Mouse (Mus musculus) adrenal gland, adult (tissue): ENCODE data around the gene Becn1.
"Not testable (repeated sequence)": the region's sequence is repeated elsewhere in the genome, so short reads cannot be mapped to it uniquely, and the experiment has no call there.

ENCODE experiments used
- DNase-seq, 2 experiments: peaks; one replicate each; pipeline ENCODE4 v3.0.0; 2022 to 2023; ENCODE audit warnings: low spot score in 1 of 2; ENCODE audit not compliant: inconsistent age in 2 of 2

Gene Becn1

DNA sequence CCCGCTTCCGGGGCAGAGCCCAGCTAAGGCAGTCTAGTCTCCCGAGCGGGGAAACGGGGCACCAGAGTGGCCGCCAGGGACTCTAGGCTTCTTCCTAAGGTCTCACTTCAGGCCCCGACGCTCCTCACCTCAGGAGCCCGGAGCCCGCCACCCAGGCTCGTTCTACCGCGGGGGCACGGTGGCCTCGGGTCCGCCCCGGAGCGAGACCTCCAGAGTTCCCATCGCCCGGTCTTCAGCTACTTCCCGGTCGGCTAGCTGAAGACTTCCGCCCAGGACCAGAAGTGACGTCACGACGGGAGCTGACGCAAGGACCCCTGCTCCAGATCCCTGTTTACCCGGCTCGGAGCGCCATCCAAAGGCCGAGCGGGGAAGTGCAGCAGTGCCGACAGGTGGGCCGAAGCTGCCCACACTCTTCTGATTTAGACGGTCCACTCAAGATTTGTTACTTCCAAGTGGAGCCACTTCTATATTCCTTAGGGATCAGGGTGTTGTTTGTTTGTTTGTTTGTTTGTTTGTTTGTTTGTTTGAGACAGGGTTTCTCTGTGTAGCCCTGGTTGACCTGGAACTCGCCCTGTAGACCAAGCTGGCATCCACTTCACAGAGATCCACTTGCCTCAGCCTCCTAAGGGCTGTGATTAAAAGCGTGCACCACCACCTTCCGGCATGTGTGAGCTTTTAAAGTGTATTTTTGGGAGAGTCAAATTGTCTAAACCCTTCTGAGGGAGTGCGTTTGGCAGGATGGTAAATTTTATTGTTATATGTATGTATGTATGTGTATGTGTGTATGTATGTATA is at the start of gene Becn1:
TSS of gene Becn1 (minus strand) at position 283 of the 795 bp plus-strand sequence.
- DNase-seq, result peak; percentile 95 to 98

DNA sequence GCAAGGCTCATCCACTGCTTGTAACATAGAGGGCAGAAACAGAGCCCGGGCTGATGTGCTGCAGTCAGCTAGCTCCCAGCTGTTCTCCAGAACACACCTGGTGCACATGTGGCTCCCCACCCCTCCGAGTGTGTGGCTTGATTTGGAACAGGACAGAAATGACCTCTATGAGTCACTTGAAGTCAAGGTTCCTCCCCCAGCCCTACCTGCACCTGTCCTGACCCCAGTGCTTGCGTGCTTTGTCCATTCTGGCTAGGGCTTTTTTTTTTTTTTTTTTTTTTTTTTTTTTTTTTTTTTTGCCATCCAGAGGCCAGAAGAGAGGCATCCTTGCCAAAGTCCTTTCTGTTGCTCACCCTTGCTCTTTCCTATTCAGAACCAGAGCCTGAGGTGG is 49.6 kb upstream of the Becn1 start:
- DNase-seq, result no peak

DNA sequence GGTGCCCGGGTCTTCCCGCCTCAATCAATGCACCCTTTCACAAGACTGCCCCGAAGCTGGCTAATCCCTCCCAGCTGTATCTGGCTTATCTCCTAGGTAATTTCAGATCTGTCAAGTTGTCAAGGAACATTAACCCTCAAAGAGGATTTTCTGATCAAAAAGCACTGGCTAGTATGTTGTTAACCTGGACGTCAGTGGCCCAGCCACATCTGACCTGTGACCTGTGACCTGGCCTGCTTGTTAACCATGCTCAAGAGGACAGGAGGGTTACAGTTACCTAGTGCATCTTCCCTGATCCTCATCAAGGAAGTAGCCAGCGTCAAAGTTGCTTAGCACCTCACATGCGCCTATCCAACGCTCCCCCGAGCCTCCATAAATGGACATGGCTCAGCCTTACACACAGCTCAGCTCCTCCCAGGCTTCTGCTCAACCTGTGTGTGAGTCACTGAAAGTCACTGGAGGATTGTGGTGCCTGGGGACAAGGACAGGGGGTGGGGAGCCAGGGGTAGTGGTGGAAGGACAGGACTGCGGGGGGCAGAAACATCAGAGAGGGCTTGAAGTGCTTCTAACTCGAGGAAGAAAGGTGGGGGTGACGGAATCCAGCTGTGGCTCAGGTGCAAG is 49.1 kb upstream of the Becn1 start:
- DNase-seq, result peak; percentile 44 to 77

DNA sequence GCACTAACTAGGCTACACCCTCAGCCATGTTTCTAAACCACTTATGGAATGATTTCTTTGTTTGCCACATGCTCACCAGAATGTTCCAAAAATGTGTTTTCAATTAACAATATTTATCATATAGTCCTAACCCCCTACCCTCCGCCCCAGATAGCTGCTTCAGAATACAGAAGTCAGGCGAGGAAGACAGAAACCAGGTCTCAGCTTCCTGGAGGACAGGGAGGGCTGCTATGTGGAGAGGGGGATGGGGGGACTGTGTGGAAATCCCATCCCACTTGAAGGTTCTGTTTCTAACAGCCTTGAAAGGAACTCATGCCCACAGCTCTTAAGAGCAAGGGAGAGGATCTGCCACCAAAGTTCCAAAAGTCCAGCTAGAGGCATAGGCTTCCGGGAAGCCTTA is 47.1 kb upstream of the Becn1 start:
- no peak for DNase-seq

DNA sequence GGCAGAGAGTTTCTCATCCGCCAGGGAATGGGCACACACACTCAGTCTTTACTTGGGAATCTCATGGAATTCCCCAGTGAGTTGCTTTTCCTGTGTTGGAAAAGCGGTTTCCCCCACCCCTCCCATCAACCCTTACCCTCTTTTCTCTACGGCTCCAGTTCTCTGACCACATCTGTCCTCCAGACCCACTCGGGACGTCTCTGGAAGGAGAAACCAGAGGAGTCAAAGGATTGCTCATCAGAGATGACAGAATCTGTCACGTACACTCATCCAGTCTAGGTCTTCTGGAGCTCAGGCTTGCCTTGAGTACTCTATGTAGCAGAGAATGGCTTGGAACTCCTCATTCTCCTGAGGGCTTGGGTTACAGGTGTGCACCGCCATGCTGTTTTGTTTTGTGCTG is 46.7 kb upstream of the Becn1 start:
- DNase-seq, result no peak

DNA sequence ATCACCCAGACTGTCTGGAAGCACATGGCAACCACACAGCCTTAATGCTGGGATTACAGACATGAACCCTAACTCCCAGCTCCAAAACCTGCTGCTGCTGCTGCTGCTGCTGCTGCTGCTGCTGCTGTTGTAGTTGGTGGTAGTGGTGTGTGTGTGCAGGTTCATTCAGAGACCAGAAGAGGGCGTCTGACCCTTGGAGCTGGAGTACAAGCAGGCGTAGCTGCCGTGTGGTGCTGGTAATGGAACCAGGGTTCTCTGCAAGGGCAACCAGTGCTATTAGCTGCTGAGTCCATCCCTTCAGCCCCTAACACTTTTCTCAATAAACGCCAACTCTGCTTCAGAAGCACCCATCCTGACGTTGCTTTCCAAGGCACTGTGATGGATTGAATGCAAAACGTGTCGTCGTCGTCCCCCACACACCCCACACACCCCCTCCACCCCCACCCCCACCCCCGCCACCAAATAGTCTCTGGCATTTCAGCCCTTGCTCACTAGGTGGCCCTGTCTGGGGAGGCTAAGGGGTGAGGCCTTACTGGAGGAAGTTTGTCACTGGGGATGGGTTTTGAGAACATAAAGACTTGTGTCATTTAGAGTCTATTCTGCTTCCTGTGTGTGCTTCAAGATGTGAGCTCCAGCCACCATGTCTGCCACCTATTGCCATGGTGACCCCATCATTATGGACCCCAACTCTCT is 45.1 kb upstream of the Becn1 start:
- no peak for DNase-seq

DNA sequence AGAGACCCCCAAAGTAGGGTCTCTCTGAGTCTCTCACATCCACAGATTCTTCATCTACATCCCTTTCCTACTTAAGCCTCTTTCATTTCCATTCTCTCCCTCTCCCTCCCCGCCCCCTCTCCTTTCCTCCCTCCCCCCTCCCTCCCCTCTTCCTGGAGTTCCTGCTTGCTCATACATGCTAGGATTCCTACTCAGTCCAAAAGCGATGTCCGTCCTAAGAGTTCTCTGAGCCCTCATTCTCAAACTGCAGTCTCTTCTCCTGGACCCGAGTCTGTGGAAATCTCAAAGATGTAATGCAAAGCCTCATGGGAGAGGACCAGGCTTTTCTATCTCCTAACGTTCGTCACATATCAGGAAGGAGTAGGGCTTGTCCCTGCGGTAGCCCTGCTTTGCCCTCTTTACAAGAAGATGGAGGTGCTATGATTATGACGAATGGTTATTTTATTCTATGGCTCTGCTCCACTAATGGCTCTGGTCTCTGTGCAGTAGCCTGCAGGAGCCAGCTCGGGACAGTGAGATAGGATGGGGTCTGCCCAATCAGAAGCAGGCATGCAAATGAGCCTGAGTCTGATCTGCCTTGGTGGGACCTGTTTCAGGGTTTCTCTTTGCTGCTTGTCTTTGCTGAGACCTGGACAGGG is 36.2 kb upstream of the Becn1 start:
- peak in 1 of 2 experiments; percentile 45 for DNase-seq

DNA sequence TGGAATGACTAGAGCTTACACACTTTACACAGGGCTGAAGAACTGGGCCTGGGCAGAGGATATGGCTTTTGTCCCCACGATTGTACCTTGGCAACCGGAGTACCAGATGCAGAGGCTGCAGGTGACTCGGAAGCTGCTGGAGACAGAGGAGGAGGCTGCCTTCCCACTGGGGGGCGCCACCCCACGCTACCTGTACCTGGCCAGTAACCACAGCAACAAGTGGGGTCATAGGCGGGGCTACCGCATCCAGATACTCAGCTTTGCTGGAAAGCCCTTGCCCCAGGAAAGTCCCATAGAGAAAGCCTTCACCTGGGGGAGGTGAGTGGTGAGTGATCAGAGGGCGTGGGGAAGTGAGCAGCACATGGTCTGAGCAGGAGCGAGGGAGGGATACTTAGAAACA is 33.6 kb upstream of the Becn1 start:
- DNase-seq, result no peak

DNA sequence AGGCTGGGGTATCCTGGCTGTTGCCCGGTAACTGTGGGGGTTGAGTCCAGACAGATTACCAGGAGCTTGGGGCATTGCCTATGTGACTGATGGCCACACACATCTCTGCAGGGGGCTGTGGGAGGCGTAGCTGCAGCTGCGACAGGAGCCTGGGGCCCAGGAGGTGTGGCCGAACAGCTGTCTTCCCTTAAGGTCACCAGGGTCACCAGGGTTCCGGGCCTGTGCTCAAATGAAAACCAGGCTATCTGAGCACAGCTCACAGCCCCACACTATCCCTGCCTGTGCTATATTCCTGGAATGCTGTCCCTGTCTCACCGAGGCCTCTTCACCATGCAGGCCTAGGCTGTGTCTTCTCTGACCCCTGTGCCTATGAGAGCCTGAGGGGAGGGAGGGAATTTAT is 32.4 kb upstream of the Becn1 start:
- no peak for DNase-seq

DNA sequence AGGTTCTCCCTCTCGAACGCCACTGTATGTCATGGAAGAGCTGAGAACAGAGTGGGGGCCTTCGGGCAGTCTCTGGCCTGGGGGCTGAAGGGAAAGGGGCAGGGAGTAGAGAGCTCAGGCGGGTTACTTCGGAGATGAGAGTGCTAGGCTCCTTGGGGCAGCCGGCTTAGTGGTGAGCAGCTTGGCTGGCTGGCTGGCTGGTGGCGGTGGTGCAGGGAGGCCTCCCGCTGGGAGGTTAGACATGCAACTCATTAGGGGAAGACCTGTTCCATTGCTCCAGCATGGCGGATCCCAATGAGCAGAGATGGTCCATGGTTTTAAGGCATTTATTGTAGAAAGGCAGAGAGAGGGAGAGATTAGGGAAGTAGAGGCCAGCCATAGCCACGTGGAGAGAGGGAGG is 31.9 kb upstream of the Becn1 start:
- no peak for DNase-seq

DNA sequence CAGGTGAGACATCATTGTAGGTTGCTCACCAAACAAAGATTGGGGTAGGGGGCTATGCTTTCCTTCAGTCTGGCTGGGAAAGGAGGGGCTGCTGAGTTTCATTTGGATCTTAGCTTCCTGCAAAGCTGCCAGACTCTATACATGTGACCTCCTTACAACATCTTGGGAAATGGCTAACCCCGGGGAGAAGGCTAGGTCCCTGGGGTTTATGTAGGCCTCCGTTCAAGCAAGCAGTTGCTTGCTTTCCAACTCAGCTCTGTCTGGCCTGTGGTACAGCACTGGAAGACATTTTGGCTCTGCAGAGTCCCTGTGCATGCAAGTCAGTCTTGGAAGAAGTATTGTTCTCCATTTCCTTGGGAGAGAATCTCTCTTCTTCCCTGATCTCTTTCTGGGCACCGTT is 30.5 kb upstream of the Becn1 start:
- DNase-seq, result no peak

DNA sequence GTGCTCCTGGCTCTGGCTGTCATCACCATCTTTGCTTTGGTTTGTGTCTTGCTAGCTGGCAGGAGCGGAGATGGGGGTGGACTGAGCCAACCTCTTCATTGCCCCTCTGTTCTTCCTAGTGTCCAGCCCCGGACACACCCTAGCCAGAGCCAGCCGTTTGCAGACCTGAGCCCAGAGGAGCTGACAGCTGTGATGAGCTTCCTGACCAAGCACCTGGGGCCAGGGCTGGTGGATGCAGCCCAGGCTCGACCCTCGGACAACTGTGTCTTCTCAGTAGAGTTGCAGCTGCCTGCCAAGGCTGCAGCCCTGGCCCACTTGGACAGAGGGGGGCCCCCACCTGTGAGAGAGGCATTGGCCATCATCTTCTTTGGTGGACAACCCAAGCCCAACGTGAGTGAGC is 28.9 kb upstream of the Becn1 start:
- DNase-seq, result not testable (repeated sequence)

DNA sequence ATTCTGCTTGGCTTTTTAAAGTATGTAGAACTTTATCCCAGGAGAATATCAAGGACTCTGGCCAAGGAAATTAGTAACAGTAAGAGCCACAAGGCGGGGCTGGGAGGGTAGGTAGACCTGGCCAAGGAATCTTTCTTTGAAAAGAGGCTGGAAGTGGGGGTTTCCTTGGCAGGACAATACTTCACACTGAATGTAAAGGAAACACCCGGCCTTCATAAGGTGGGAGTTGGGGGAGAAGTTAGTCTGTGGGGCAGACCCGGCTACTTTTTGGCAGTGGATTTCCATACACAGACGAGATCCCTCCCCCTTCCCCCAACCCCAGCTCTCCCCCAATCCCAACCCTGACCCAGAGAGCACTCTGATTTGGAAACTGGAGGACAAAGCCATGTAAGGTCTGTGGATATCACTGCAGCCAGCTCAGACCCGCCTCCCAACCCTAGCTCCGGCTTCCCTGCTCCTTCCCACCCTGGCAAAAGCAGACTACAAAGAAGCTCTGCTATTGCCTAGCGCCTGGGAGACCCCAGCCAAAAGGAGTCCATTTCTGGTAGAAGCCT is 28.4 kb upstream of the Becn1 start, which contains the start of gene Aoc3:
TSS of gene Aoc3 (plus strand) at position 235 of the 554 bp plus-strand sequence.
- DNase-seq, result peak in 1 of 2 experiments; percentile 64

DNA sequence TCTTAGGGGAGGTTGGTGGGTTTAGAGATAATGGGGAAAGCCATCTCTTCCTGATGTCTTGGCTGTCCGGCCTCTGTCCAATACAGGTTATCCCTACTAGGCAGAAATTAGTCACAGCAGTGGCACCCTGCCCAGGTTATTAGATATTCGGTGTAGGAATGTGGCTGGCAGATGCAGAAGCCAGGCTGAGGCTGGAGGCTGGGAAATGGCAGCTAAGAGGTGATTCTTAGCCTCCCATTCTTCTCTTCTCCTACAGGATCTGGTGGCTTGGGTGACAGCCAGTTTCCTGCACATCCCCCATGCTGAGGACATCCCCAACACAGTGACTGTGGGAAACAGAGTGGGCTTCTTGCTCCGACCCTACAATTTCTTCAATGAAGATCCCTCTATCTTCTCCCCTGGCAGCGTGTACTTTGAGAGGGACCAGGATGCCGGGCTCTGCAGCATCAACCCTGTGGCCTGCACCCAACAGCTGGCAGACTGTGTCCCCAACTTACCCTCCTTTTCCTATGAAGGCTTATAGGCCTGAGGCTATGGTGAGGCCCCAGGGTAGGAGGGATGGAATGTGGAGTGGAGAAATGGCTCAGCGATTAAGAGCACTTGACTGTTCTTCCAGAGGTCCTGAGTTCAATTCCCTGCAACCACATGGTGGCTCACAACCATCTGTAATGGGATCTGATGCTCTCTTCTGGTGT is 27.0 kb upstream of the Becn1 start:
- peak; percentile 59 to 75 for DNase-seq

DNA sequence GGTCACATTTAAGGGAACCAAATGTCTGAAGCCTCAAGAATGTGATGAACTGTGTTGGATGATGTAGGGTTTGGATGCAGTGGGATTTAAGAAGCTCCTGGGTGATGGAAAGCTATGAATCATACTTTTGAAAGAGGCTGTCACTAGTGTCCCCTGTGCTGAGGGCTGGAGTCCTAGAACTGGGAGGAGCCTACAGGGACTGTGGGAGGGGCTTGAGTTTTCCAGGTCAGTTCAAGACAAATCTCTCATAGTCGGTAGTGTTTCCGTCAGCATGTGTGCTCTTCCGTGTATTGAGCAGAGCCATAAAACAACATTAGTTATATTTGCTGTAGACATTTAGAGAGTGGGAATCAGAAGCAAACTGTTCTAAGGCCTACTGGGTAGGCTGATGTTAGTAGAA is 25.2 kb upstream of the Becn1 start:
- DNase-seq, result no peak

DNA sequence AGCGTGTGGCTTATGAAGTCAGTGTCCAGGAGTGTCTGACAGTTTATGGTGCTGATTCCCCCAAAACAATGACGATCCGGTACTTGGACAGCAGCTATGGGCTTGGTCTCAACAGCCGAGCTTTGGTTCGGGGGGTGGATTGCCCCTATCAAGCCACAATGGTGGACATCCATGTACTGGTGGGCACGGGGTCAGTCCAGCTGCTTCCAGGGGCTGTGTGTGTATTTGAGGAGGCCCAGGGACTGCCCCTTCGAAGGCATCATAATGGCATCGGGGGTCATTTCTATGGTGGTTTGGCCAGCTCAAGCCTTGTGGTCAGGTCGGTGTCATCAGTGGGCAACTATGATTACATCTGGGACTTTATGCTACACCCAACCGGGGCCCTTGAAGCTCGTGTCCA is 24.1 kb upstream of the Becn1 start:
- DNase-seq, result no peak

DNA sequence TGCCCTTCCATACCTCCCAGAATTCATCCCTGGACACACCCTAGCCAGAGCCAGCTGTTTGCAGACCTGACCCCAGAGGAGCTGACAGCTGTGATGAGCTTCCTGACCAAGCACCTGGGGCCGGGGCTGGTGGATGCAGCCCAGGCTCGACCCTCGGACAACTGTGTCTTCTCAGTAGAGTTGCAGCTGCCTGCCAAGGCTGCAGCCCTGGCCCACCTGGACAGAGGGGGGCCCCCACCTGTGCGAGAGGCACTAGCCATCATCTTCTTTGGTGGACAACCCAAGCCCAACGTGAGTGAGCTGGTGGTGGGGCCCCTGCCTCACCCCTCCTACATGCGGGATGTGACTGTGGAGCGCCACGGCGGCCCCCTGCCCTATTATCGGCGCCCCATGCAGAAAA is 23.1 kb upstream of the Becn1 start:
- DNase-seq, result not testable (repeated sequence)

DNA sequence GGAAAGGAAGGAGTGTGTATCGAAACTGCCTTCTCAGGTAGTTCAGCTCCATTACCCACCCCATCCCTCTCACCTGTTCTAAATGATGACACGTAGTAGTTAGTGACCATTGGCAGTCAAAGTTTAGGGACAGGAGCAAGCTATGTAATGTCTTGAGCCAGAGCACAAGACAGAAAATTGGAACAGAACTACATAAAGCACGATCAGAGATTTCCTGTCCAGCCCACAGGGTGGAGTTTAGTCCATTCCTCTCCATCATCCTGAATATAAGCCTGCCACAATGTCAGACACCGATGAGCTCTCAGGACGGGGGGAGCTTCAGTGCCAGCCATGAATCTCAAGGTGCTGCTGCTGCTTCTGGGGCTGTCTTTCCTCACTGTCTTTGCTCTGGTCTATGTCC is 22.7 kb upstream of the Becn1 start, which contains the start of gene Aoc2:
TSS of gene Aoc2 (plus strand) at position 301 of the 400 bp plus-strand sequence.
- no peak for DNase-seq

DNA sequence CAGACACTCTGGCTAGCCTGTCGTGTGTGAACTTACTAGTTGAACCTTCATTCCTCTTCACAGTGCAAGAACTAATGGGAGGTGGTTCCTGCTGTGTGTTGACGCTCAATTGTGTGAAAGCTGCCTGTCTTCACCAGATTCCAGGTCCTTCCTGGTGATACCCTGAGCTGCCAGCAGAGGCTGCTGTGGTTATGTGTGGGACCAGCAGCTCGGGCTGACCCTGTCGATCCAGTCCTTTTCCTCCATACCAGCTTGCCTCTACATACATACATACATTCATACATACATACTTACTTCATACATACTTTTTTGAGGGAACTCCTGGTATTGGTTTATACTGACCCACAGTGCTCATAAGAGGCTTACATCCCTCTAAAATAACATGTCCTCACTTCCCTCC is 21.5 kb upstream of the Becn1 start:
- peak; percentile 72 to 88 for DNase-seq

DNA sequence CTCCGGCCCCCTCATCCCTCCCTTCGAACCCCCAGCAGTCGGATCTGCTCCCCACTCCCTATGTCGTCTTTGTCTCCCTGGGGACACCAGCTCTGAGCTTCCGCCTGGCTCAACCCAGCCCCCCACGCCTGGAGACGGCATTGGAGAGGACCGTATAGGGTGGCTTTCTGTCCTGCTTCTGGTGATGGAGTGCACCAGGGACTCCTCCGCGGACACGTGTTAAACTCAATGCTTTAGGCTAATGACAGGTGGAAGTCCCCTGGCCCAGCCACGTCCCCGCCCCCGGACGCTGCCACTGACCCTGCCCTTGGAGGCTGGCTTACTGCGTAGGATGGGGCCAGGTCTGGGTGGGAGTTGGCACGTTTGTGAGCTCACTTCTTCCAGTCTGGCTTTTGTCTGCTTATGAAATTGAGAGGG is 14.4 kb upstream of the Becn1 start:
- DNase-seq, result no peak
